Comparison of ENCODE assay signal across 8 mouse cellular contexts in the genomic region with DNA sequence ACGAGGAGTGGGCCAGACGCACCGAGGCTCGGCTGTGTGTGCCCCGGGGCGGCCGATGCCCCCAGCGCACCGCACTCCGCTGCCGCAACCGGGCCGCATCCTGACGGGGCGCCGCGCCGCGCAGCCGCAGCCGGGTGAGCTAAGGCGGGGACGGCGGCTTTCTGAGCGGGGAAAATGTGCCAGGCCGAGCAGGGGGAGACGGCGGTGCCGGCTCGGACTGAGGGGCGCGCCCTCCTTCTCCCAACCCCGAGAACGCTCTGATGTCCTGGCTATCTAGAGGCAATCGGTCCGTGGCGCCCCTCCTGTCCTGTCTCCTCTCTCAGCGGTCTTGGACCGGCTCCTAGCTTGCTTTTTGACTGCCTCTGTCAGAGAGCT. TPM values are rescaled to one million over a fixed set of nuclear protein-coding genes. Genes with fewer than 3 reads are reported as not detected.
DNase-seq lines count a peak whose midpoint lies in the region; ATAC-seq lines count a peak whose summit lies in the region.

No protein-coding gene starts in this region.

- intact Hi-C loops in left cerebral cortex, postnatal 4 days (cut with DNase I), result no loop called here

- H3K27me3 ChIP-seq in kidney, embryonic 16.5 days (ENCODE audit: insufficient read depth, low read length), result no peaks in the 10 kb centered on the region
- H3K27me3 ChIP-seq in hindbrain, embryonic 13.5 days, result 0 out of 2 replicates have a peak, but pooled peaks cover 3% of the 10 kb centered on the region
- H3K27me3 ChIP-seq in midbrain, embryonic 12.5 days, result peaks cover 14% of the 10 kb centered on the region

- H3K27ac ChIP-seq in kidney, embryonic 16.5 days (ENCODE audit: low read length), result peak overlapping the region; percentile 43; the same call in 1 of the 2 replicates
- H3K27ac ChIP-seq in brown adipose tissue, adult 24 weeks (replicated peaks; ENCODE audit: low read depth, low read length), result 0 out of 2 replicates have a peak overlapping the region, but pooled peaks have one; percentile 4
- peak overlapping the region; percentile 96 for H3K27ac ChIP-seq in hindbrain, embryonic 13.5 days
- peak overlapping the region; percentile 93 for H3K27ac ChIP-seq in midbrain, embryonic 12.5 days (replicated peaks)

- peaks cover 21% of the 10 kb centered on the region for H3K36me3 ChIP-seq in kidney, embryonic 16.5 days (ENCODE audit: insufficient read depth, low read length)
- peaks cover 38% of the 10 kb centered on the region for H3K36me3 ChIP-seq in hindbrain, embryonic 13.5 days
- H3K36me3 ChIP-seq in midbrain, embryonic 12.5 days, result peaks cover 35% of the 10 kb centered on the region

- H3K9ac ChIP-seq in kidney, embryonic 16.5 days (replicated peaks; ENCODE audit: low read length), result peak overlapping the region; percentile 87
- H3K9ac ChIP-seq in hindbrain, embryonic 13.5 days, result peak overlapping the region; percentile 97
- peak overlapping the region; percentile 89 for H3K9ac ChIP-seq in midbrain, embryonic 12.5 days (replicated peaks)

- peak overlapping the region; percentile 91 for H3K4me2 ChIP-seq in kidney, embryonic 16.5 days (replicated peaks; ENCODE audit: low read depth, low read length)
- H3K4me2 ChIP-seq in hindbrain, embryonic 13.5 days, result peak overlapping the region; percentile 82
- peak overlapping the region; percentile 62 for H3K4me2 ChIP-seq in midbrain, embryonic 12.5 days (replicated peaks)

- no peak; the same call in none of the 2 replicates for ATAC-seq in kidney, embryonic 16.5 days (ENCODE audit: low FRiP score, low TSS enrichment)
- ATAC-seq in hindbrain, embryonic 13.5 days (ENCODE audit: low FRiP score), result peak; percentile 80
- ATAC-seq in midbrain, embryonic 12.5 days (ENCODE audit: low FRiP score, low read depth), result no peak

- H3K9me3 ChIP-seq in kidney, embryonic 16.5 days (ENCODE audit: low read length), result no peaks in the 10 kb centered on the region
- H3K9me3 ChIP-seq in hindbrain, embryonic 13.5 days, result no peaks in the 10 kb centered on the region
- no peaks in the 10 kb centered on the region for H3K9me3 ChIP-seq in midbrain, embryonic 12.5 days

- 0% methylated on average over 39 of the region's 39 CpGs for WGBS in kidney, embryonic 16.5 days
- under 1% methylated on average over 39 of the region's 39 CpGs for WGBS in hindbrain, embryonic 13.5 days
- 0% methylated on average over 21 of the region's 39 CpGs for WGBS in midbrain, embryonic 12.5 days

- peak overlapping the region; percentile 89 for H3K4me3 ChIP-seq in kidney, embryonic 16.5 days (ENCODE audit: low read length)
- H3K4me3 ChIP-seq in brown adipose tissue, adult 24 weeks (ENCODE audit: insufficient read depth, low read depth, low read length), result peak overlapping the region; percentile 80
- H3K4me3 ChIP-seq in hindbrain, embryonic 13.5 days, result peak overlapping the region; percentile 93
- peak overlapping the region; percentile 78 for H3K4me3 ChIP-seq in midbrain, embryonic 12.5 days

- no peak for DNase-seq in kidney, postnatal 14 days
- DNase-seq in left cerebral cortex, postnatal 4 days, result no peak
- no peak for DNase-seq in thymus, postnatal 0 days (ENCODE audit: low spot score)
- DNase-seq in kidney, adult 18-20 months, result no peak

- H3K4me1 ChIP-seq in kidney, embryonic 16.5 days (ENCODE audit: insufficient read depth, low read length), result peaks cover 7% of the 10 kb centered on the region
- H3K4me1 ChIP-seq in brown adipose tissue, adult 24 weeks (ENCODE audit: control insufficient read depth, insufficient read depth, insufficient read length, low read length), result peaks cover 3% of the 10 kb centered on the region; the same call in 1 of the 2 replicates
- peaks cover 23% of the 10 kb centered on the region for H3K4me1 ChIP-seq in hindbrain, embryonic 13.5 days (replicated peaks)
- peaks cover 12% of the 10 kb centered on the region for H3K4me1 ChIP-seq in midbrain, embryonic 12.5 days

RNA-seq across cellular contexts. Expression of gene Slc27a4, which starts 0.4 kb away (rescaled TPM):
- polyA plus RNA-seq in kidney, embryonic 16.5 days (2015; fragmentation: Nextera tagmentation; extraction: Ambion mirVana), result 16.5 and 17.7 TPM in 2 replicates
- 8.0 and 8.5 TPM in 2 replicates for polyA plus RNA-seq in brown adipose tissue, adult 24 weeks (2012; ENCODE audit: insufficient read depth, insufficient read length, missing spikeins)
- 32.6 and 33.4 TPM in 2 replicates for polyA plus RNA-seq in hindbrain, embryonic 13.5 days (2015; fragmentation: Nextera tagmentation; extraction: Ambion mirVana)
- 26.2 and 27.8 TPM in 2 replicates for polyA plus RNA-seq in midbrain, embryonic 12.5 days (2016; fragmentation: Nextera tagmentation; extraction: Ambion mirVana)
- 10 to 100 TPM; 80.4 to 86.7 TPM for total RNA-seq in left cerebral cortex, postnatal 4 days (2021)
- polyA plus RNA-seq in thymus, postnatal 0 days (2015; fragmentation: Nextera tagmentation; extraction: Ambion mirVana), result 6.1 and 6.6 TPM in 2 replicates

RNA-seq across cellular contexts. Expression of gene Trub2, which starts 14.5 kb away (rescaled TPM):
- polyA plus RNA-seq in kidney, embryonic 16.5 days (2015; fragmentation: Nextera tagmentation; extraction: Ambion mirVana), result 42.4 and 45.7 TPM in 2 replicates
- 11.3 and 18.0 TPM in 2 replicates for polyA plus RNA-seq in brown adipose tissue, adult 24 weeks (2012; ENCODE audit: insufficient read depth, insufficient read length, missing spikeins)
- polyA plus RNA-seq in hindbrain, embryonic 13.5 days (2015; fragmentation: Nextera tagmentation; extraction: Ambion mirVana), result 40.0 and 43.0 TPM in 2 replicates
- polyA plus RNA-seq in midbrain, embryonic 12.5 days (2016; fragmentation: Nextera tagmentation; extraction: Ambion mirVana), result 47.1 and 50.3 TPM in 2 replicates
- 10 to 100 TPM; 48.2 to 51.1 TPM for total RNA-seq in left cerebral cortex, postnatal 4 days (2021)
- polyA plus RNA-seq in thymus, postnatal 0 days (2015; fragmentation: Nextera tagmentation; extraction: Ambion mirVana), result 21.3 and 27.7 TPM in 2 replicates

RNA-seq across cellular contexts. Expression of gene Coq4, which starts 15.5 kb away (rescaled TPM):
- polyA plus RNA-seq in kidney, embryonic 16.5 days (2015; fragmentation: Nextera tagmentation; extraction: Ambion mirVana), result 44.7 and 46.1 TPM in 2 replicates
- polyA plus RNA-seq in brown adipose tissue, adult 24 weeks (2012; ENCODE audit: insufficient read depth, insufficient read length, missing spikeins), result 19.0 and 24.0 TPM in 2 replicates
- 33.4 and 34.5 TPM in 2 replicates for polyA plus RNA-seq in hindbrain, embryonic 13.5 days (2015; fragmentation: Nextera tagmentation; extraction: Ambion mirVana)
- polyA plus RNA-seq in midbrain, embryonic 12.5 days (2016; fragmentation: Nextera tagmentation; extraction: Ambion mirVana), result 25.0 and 33.2 TPM in 2 replicates
- total RNA-seq in left cerebral cortex, postnatal 4 days (2021), result 10 to 100 TPM; 32.7 to 38.4 TPM
- polyA plus RNA-seq in thymus, postnatal 0 days (2015; fragmentation: Nextera tagmentation; extraction: Ambion mirVana), result 13.9 and 14.9 TPM in 2 replicates

RNA-seq across cellular contexts. Expression of gene Urm1, which starts 17.1 kb away (rescaled TPM):
- 27.5 and 31.1 TPM in 2 replicates for polyA plus RNA-seq in kidney, embryonic 16.5 days (2015; fragmentation: Nextera tagmentation; extraction: Ambion mirVana)
- 15.8 and 34.2 TPM in 2 replicates for polyA plus RNA-seq in brown adipose tissue, adult 24 weeks (2012; ENCODE audit: insufficient read depth, insufficient read length, missing spikeins)
- polyA plus RNA-seq in hindbrain, embryonic 13.5 days (2015; fragmentation: Nextera tagmentation; extraction: Ambion mirVana), result 23.5 and 26.8 TPM in 2 replicates
- 15.3 and 19.0 TPM in 2 replicates for polyA plus RNA-seq in midbrain, embryonic 12.5 days (2016; fragmentation: Nextera tagmentation; extraction: Ambion mirVana)
- 10 to 100 TPM; 46.1 to 51.1 TPM for total RNA-seq in left cerebral cortex, postnatal 4 days (2021)
- polyA plus RNA-seq in thymus, postnatal 0 days (2015; fragmentation: Nextera tagmentation; extraction: Ambion mirVana), result 14.8 and 18.0 TPM in 2 replicates

RNA-seq across cellular contexts. Expression of gene Gm13547, which starts 43.7 kb away (rescaled TPM):
- not detected in 2 replicates for polyA plus RNA-seq in kidney, embryonic 16.5 days (2015; fragmentation: Nextera tagmentation; extraction: Ambion mirVana)
- not detected in 2 replicates for polyA plus RNA-seq in brown adipose tissue, adult 24 weeks (2012; ENCODE audit: insufficient read depth, insufficient read length, missing spikeins)
- not detected in 2 replicates for polyA plus RNA-seq in hindbrain, embryonic 13.5 days (2015; fragmentation: Nextera tagmentation; extraction: Ambion mirVana)
- polyA plus RNA-seq in midbrain, embryonic 12.5 days (2016; fragmentation: Nextera tagmentation; extraction: Ambion mirVana), result 0.85 TPM in 1 of 2 replicates, not detected in the other
- not detected for total RNA-seq in left cerebral cortex, postnatal 4 days (2021)
- polyA plus RNA-seq in thymus, postnatal 0 days (2015; fragmentation: Nextera tagmentation; extraction: Ambion mirVana), result not detected in 2 replicates

Comparison
In these comparisons a context has a peak if more than half of its experiments do, and no peak if none do; other contexts are left out.
1. H3K27ac ChIP-seq: peak in every context shown above with its lines; median percentile 96 in hindbrain, embryonic 13.5 days; 93 in midbrain, embryonic 12.5 days; 43 in kidney, embryonic 16.5 days; 4 in brown adipose tissue, adult 24 weeks.